Mouse (Mus musculus): Measurements from ENCODE around the gene Bace1. TPM values are rescaled to one million over a fixed set of nuclear protein-coding genes. Genes with fewer than 3 reads are reported as not detected.

The Bace1 gene
- polyA plus RNA-seq, 1 experiment from 2014 or later = 7.0 TPM

GRCm38 (mm10) chr9:45850528-45851155, 12.3 kb downstream of the Bace1 start:
- Histone ChIP-seq H3K36me3 (replicated peaks) (peaks cover 9% of the 10 kb centered on the region; the same call in 1 of the 2 replicates), H3K27ac (replicated peaks) (peak overlapping the region; percentile 77), H3K4me3 (replicated peaks) (no peak overlapping the region), H3K4me1 (replicated peaks) (peaks cover 39% of the 10 kb centered on the region), H3K27me3 (no peaks in the 10 kb centered on the region), H3K4me2 (peak overlapping the region; percentile 27), H3K9me3 (replicated peaks) (no peaks in the 10 kb centered on the region), H3K9ac (no peak overlapping the region)
- peak; percentile 56 for ATAC-seq (ENCODE audit: insufficient read depth)
- 61% methylated on average over 8 of the region's 8 CpGs for WGBS (ENCODE audit: insufficient replicate concordance)

DNA sequence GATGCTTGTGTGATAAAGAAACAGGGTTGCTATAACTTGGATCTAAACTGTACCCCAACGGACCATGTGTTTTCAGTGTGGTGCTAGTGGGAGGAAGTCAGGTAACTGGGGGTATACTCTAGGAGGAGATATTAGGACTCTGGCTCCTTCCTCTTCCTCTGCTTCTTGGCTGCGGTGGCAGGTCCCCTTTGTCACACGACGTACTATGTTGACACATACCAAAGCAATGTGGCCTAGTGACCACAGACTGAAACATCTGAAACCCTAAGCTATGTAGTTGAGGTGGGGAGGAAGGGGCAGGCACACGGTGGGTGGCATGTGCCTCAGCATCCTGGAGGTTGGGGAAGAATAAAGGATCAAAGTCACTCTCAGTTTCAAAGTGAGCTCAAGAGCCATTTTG, 12.9 kb downstream of the Bace1 start:
- Histone ChIP-seq H3K4me2 (peak overlapping the region; percentile 27), H3K4me1 (replicated peaks) (peaks cover 39% of the 10 kb centered on the region), H3K27me3 (no peaks in the 10 kb centered on the region), H3K9me3 (replicated peaks) (no peaks in the 10 kb centered on the region), H3K36me3 (replicated peaks) (peaks cover 9% of the 10 kb centered on the region; the same call in 1 of the 2 replicates), H3K4me3 (replicated peaks) (no peak overlapping the region), H3K27ac (replicated peaks) (peak overlapping the region; percentile 77), H3K9ac (no peak overlapping the region)
- 17% methylated on average over 5 of the region's 5 CpGs for WGBS (ENCODE audit: insufficient replicate concordance)
- no peak for ATAC-seq (ENCODE audit: insufficient read depth)

DNA sequence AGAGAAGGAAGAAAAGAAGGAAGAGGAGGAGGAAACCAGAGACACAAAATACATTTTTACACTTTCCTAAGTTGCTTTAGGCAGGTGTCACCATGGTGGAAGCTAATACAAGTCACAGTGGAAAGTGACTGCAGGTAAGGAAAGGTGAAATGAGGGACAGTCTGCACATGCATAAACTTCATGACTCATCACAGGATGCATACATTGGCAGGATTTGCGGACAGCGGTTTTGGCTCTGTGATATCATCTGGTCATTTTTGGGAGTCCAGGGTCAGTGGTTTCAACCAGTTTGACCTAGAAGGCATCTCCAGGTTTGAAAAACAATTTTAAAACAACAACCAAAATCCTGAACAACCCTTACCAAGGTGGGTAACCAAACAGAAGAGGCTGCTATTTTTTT, 13.4 kb downstream of the Bace1 start:
- peak overlapping the region; percentile 77 for H3K27ac ChIP-seq (replicated peaks)
- WGBS (ENCODE audit: insufficient replicate concordance) = 75% methylated on average over 2 of the region's 2 CpGs
- H3K9ac ChIP-seq = no peak overlapping the region

DNA sequence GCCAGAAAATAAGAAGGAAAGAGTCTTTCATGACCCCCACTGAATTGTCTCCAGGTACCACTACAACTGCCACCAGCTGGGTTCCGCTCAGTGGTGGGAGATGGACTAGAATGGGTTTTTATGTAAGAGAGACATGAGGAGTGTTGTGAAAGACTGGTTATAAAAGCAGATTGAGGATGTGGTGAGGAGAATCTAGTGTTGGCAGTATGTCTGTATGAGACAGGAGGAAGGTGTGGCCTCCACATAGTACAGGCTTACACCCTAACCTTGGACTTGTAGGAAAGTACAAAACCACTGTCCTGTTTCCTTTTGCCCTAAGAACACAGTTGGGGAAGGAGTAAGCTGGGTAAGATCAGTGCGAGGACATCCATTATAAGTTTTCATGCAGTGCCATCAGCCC, 15.3 kb downstream of the Bace1 start:
- H3K9ac ChIP-seq = no peak overlapping the region
- no peak overlapping the region for H3K27ac ChIP-seq (replicated peaks)
- peaks cover 23% of the 10 kb centered on the region for H3K36me3 ChIP-seq (replicated peaks)
- H3K27me3 ChIP-seq = no peaks in the 10 kb centered on the region
- WGBS (ENCODE audit: insufficient replicate concordance) = 59% methylated on average over 2 of the region's 2 CpGs
- ATAC-seq (ENCODE audit: insufficient read depth) = no peak
- H3K4me1 ChIP-seq (replicated peaks) = peaks cover 34% of the 10 kb centered on the region
- no peak overlapping the region for H3K4me3 ChIP-seq (replicated peaks)
- no peaks in the 10 kb centered on the region for H3K9me3 ChIP-seq (replicated peaks)
- H3K4me2 ChIP-seq = no peak overlapping the region

More for the DNA sequence above, 13.4 kb downstream of the Bace1 start:
- H3K27me3 ChIP-seq = no peaks in the 10 kb centered on the region
- H3K4me3 ChIP-seq (replicated peaks) = no peak overlapping the region
- H3K4me2 ChIP-seq = 0 out of 2 replicates have a peak overlapping the region, but pooled peaks have one; percentile 27
- H3K9me3 ChIP-seq (replicated peaks) = no peaks in the 10 kb centered on the region
- peaks cover 36% of the 10 kb centered on the region for H3K4me1 ChIP-seq (replicated peaks)
- H3K36me3 ChIP-seq (replicated peaks) = peaks cover 10% of the 10 kb centered on the region; the same call in 1 of the 2 replicates
- no peak for ATAC-seq (ENCODE audit: insufficient read depth)

DNA sequence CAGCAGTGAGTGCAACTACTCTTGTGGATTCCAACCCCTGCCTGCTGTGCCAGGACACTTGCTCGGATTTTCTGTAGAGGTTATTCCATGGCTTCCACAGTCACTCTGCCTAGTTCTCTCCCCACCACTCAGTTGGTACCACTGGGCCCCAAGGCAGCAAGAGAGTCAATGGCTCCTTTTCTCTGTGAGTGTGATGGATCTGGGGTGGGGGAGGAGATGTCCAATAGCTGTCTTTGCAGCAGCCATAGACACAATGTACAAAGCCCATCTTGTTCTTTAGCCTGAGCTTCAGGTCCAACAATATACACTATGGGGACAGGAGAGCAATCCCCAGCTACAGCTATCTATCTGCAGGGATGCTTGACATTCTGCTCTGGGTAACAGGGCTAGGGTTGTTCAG, 15.8 kb downstream of the Bace1 start:
- 68% methylated on average over 1 of the region's 1 CpGs for WGBS (ENCODE audit: insufficient replicate concordance)
- ATAC-seq (ENCODE audit: insufficient read depth) = no peak
- no peaks in the 10 kb centered on the region for H3K9me3 ChIP-seq (replicated peaks)

DNA sequence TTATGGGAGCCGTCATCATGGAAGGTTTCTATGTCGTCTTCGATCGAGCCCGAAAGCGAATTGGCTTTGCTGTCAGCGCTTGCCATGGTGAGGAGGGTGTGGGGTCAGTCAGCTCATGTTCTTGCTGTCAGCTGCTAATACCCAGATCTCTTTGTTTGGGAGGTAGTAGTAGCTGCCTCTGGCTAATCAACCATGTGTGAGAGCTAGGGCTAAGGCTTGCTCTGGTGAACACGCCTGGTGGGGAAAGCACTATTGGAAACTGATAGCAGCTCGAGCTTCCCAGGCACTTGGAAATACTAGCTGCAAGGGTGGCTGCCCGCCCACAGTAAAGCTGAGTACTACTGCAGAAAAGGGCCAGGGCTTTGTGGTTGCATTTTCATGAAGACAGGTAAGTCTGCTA, 21.0 kb downstream of the Bace1 start:
- H3K9ac ChIP-seq = no peak overlapping the region
- no peaks in the 10 kb centered on the region for H3K9me3 ChIP-seq (replicated peaks)
- WGBS (ENCODE audit: insufficient replicate concordance) = 82% methylated on average over 10 of the region's 10 CpGs
- H3K27ac ChIP-seq (replicated peaks) = no peak overlapping the region
- no peaks in the 10 kb centered on the region for H3K27me3 ChIP-seq
- peaks cover 63% of the 10 kb centered on the region for H3K36me3 ChIP-seq (replicated peaks)
- H3K4me2 ChIP-seq = no peak overlapping the region
- no peak for ATAC-seq (ENCODE audit: insufficient read depth)
- H3K4me3 ChIP-seq (replicated peaks) = no peak overlapping the region
- no peaks in the 10 kb centered on the region for H3K4me1 ChIP-seq (replicated peaks)

More for the DNA sequence above, 15.8 kb downstream of the Bace1 start:
- Histone ChIP-seq H3K4me2 (no peak overlapping the region), H3K4me1 (replicated peaks) (peaks cover 32% of the 10 kb centered on the region), H3K27ac (replicated peaks) (no peak overlapping the region), H3K4me3 (replicated peaks) (no peak overlapping the region), H3K36me3 (replicated peaks) (peaks cover 28% of the 10 kb centered on the region), H3K27me3 (no peaks in the 10 kb centered on the region), H3K9ac (no peak overlapping the region)

- no peak overlapping the region for H3K4me3 ChIP-seq (replicated peaks)
- no peak for ATAC-seq (ENCODE audit: insufficient read depth)
- WGBS (ENCODE audit: insufficient replicate concordance) = 82% methylated on average over 7 of the region's 7 CpGs
- H3K9me3 ChIP-seq (replicated peaks) = no peaks in the 10 kb centered on the region
- H3K9ac ChIP-seq = no peak overlapping the region
- no peak overlapping the region for H3K4me2 ChIP-seq
- no peaks in the 10 kb centered on the region for H3K4me1 ChIP-seq (replicated peaks)
- H3K27me3 ChIP-seq = no peaks in the 10 kb centered on the region
- H3K27ac ChIP-seq (replicated peaks) = no peak overlapping the region
- H3K36me3 ChIP-seq (replicated peaks) = peaks cover 75% of the 10 kb centered on the region
These were observed 23.4 kb downstream of the Bace1 start for GRCm38 (mm10) chr9:45861813-45862212.

DNA sequence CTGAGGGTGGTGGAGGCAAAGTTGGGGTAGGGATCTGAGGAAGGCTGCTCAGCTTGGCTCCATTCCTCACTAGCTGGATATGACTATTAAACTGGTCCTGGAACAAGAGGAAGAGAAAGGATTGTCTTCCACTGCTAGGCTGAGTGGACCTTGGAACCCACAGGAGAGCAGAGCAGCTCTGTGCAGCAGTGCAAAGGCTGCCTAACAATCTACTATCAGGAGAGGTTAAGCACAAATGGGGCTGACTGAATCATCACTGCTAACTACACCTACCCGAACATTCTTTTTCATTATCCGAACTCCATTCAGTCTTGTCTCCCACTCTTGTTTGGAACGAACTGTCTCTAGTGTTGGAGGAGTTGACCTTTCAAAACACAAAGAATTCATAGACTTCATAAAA, 30.8 kb downstream of the Bace1 start:
- Histone ChIP-seq H3K9ac (no peak overlapping the region), H3K27me3 (no peaks in the 10 kb centered on the region), H3K4me1 (replicated peaks) (no peaks in the 10 kb centered on the region), H3K4me2 (no peak overlapping the region), H3K9me3 (replicated peaks) (no peaks in the 10 kb centered on the region), H3K27ac (replicated peaks) (no peak overlapping the region), H3K4me3 (replicated peaks) (no peak overlapping the region), H3K36me3 (replicated peaks) (peaks cover 78% of the 10 kb centered on the region)
- 67% methylated on average over 3 of the region's 3 CpGs for WGBS (ENCODE audit: insufficient replicate concordance)
- no peak; the same call in 1 of the 2 replicates for ATAC-seq (ENCODE audit: insufficient read depth)

DNA sequence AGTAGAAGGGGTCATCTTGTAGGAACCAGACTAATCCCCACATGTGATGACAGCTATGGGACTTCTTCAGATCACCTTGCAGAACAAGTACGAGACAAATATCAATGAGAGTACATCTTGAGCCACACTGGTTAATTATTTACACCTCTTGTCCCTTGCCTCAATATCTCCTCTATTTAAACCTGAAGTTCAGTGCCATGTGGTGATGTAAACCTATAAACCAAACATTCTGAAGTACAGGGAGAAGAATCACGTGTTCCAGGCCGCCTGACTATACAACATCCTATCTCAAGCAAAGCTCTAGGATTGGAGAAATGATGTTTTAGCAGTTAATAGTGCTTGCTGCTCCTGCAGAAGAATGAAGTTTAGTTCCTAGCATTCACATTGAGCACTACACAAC, 31.9 kb downstream of the Bace1 start:
- no peaks in the 10 kb centered on the region for H3K27me3 ChIP-seq
- no peaks in the 10 kb centered on the region for H3K9me3 ChIP-seq (replicated peaks)
- WGBS (ENCODE audit: insufficient replicate concordance) = 68% methylated on average over 3 of the region's 3 CpGs
- no peak for ATAC-seq (ENCODE audit: insufficient read depth)
- H3K4me3 ChIP-seq (replicated peaks) = no peak overlapping the region
- H3K4me1 ChIP-seq (replicated peaks) = no peaks in the 10 kb centered on the region
- H3K36me3 ChIP-seq (replicated peaks) = peaks cover 68% of the 10 kb centered on the region
- no peak overlapping the region for H3K9ac ChIP-seq
- no peak overlapping the region for H3K27ac ChIP-seq (replicated peaks)
- no peak overlapping the region for H3K4me2 ChIP-seq

DNA sequence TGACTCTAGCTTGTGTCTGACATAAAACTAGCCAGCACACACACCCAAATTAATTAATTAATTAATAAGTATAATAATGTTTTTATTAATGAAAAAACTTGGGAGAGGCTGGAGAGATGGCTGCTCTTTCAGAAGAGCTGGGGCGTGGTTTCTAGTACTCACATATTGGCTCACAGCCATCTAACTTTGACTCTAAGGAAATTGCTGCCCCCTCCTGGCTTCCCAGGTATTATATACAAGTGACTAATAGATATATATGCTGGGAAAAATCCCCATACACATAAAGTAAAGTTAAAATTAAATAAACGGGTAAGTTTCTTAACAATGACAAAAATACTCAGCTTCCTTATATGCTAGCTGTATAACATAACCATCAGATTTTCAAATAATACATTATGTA, 39.5 kb downstream of the Bace1 start:
- no peaks in the 10 kb centered on the region for H3K27me3 ChIP-seq
- H3K27ac ChIP-seq (replicated peaks) = no peak overlapping the region
- no peak for ATAC-seq (ENCODE audit: insufficient read depth)
- H3K4me1 ChIP-seq (replicated peaks) = no peaks in the 10 kb centered on the region
- no peak overlapping the region for H3K9ac ChIP-seq
- WGBS (ENCODE audit: insufficient replicate concordance) = 54% methylated on average over 2 of the region's 2 CpGs
- no peaks in the 10 kb centered on the region for H3K9me3 ChIP-seq (replicated peaks)
- no peak overlapping the region for H3K4me2 ChIP-seq
- peaks cover 31% of the 10 kb centered on the region for H3K36me3 ChIP-seq (replicated peaks)
- H3K4me3 ChIP-seq (replicated peaks) = no peak overlapping the region

DNA sequence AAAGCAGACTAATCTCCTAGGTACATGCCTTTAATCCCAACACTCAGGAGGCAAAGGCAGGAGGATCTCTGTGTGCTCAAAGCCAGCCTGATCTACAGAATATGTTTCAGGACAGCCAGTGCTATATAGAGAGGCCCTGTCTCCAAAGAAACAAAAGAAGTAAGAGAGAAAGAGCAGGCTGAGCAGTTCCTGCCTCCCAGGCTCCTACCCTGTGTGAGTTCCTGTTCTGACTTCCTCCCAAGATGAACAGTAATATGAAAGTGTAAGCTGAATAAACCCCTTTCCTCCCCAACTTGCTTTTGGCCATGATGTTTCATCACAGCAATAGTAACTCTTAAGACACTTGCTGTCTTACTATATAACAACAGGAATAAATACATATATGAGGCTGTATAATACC, 55.3 kb downstream of the Bace1 start:
- Histone ChIP-seq H3K9ac (no peak overlapping the region), H3K4me3 (replicated peaks) (no peak overlapping the region), H3K27ac (replicated peaks) (no peak overlapping the region), H3K9me3 (replicated peaks) (no peaks in the 10 kb centered on the region), H3K4me2 (no peak overlapping the region), H3K27me3 (no peaks in the 10 kb centered on the region), H3K4me1 (replicated peaks) (no peaks in the 10 kb centered on the region), H3K36me3 (replicated peaks) (peaks cover 73% of the 10 kb centered on the region)
- ATAC-seq (ENCODE audit: insufficient read depth) = no peak

- peak overlapping the region; percentile 99; the same call in 1 of the 2 replicates for H3K27ac ChIP-seq (replicated peaks)
- ATAC-seq (ENCODE audit: insufficient read depth) = no peak
- no peaks in the 10 kb centered on the region for H3K27me3 ChIP-seq
- H3K4me1 ChIP-seq (replicated peaks) = peaks cover 37% of the 10 kb centered on the region
- peaks cover 31% of the 10 kb centered on the region for H3K36me3 ChIP-seq (replicated peaks)
- H3K9me3 ChIP-seq (replicated peaks) = no peaks in the 10 kb centered on the region
- H3K4me2 ChIP-seq = peak overlapping the region; percentile 89
- H3K4me3 ChIP-seq (replicated peaks) = peak overlapping the region; percentile 88
- H3K9ac ChIP-seq = no peak overlapping the region
- 66% methylated on average over 4 of the region's 4 CpGs for whole genome bisulfite sequencing (ENCODE audit: insufficient replicate concordance)
These were observed 66.8 kb downstream of the Bace1 start for GRCm38 (mm10) chr9:45905196-45905595.

Measured in liver, embryonic 15.5 days (tissue).